Mouse (Mus musculus): Measurements from ENCODE around the gene Casd1. TPM values are rescaled to one million over a fixed set of nuclear protein-coding genes. Genes with fewer than 3 reads are reported as not detected.

The Casd1 gene
- 39.4 and 42.7 TPM in 2 replicates for polyA plus RNA-seq (2014; fragmentation: Nextera tagmentation; extraction: Ambion mirVana)

GRCm38 (mm10) chr6:4600658-4601296 is at the start of gene Casd1:
Gene Casd1 (plus strand): TSS chr6:4600839.
- peak within 1 kb of the TSS; percentile 96 for H3K27ac ChIP-seq (replicated peaks; ENCODE audit: low read depth, low read length)
- no peaks in the 10 kb centered on the region for H3K27me3 ChIP-seq (replicated peaks; ENCODE audit: control insufficient read depth, insufficient read depth, low read length)
- 0% methylated on average over 13 of the region's 64 CpGs for WGBS
- no peaks in the 10 kb centered on the region for H3K36me3 ChIP-seq (ENCODE audit: control insufficient read depth, insufficient read depth, low read length)
- peak within 1 kb of the TSS; percentile 98 for H3K9ac ChIP-seq (ENCODE audit: low read depth, low read length)
- peak; percentile 91 for ATAC-seq (ENCODE audit: low read depth)
- peak within 1 kb of the TSS; percentile 91 for H3K4me2 ChIP-seq (ENCODE audit: low read depth, low read length)
- H3K4me3 ChIP-seq (ENCODE audit: low read depth, low read length) = peak within 1 kb of the TSS; percentile 80
- H3K4me1 ChIP-seq (ENCODE audit: control insufficient read depth, insufficient read depth, low read length) = peaks cover 29% of the 10 kb centered on the region
- peak; percentile 88 for DNase-seq (ENCODE audit: low spot score)
- no peaks in the 10 kb centered on the region for H3K9me3 ChIP-seq (ENCODE audit: control insufficient read depth, low read length)

- no peak for DNase-seq (ENCODE audit: low spot score)
- ATAC-seq (ENCODE audit: low read depth) = no peak; the same call in 1 of the 2 replicates
- Histone ChIP-seq H3K27ac (replicated peaks; ENCODE audit: low read depth, low read length) (no peak overlapping the region), H3K4me1 (ENCODE audit: control insufficient read depth, insufficient read depth, low read length) (0 out of 2 replicates have a peak, but pooled peaks cover 7% of the 10 kb centered on the region), H3K36me3 (ENCODE audit: control insufficient read depth, insufficient read depth, low read length) (no peaks in the 10 kb centered on the region), H3K27me3 (replicated peaks; ENCODE audit: control insufficient read depth, insufficient read depth, low read length) (no peaks in the 10 kb centered on the region), H3K4me3 (ENCODE audit: low read depth, low read length) (no peak overlapping the region), H3K9me3 (ENCODE audit: control insufficient read depth, low read length) (no peaks in the 10 kb centered on the region), H3K4me2 (ENCODE audit: low read depth, low read length) (no peak overlapping the region), H3K9ac (ENCODE audit: low read depth, low read length) (no peak overlapping the region)
- 58% methylated on average over 6 of the region's 6 CpGs for WGBS
Observed at GRCm38 (mm10) chr6:4555366-4555765, 45.3 kb upstream of the Casd1 start.

GRCm38 (mm10) chr6:4557086-4557485 is 43.6 kb upstream of the Casd1 start:
- Histone ChIP-seq H3K4me2 (ENCODE audit: low read depth, low read length) (no peak overlapping the region), H3K36me3 (ENCODE audit: control insufficient read depth, insufficient read depth, low read length) (no peaks in the 10 kb centered on the region), H3K27ac (replicated peaks; ENCODE audit: low read depth, low read length) (no peak overlapping the region), H3K27me3 (replicated peaks; ENCODE audit: control insufficient read depth, insufficient read depth, low read length) (no peaks in the 10 kb centered on the region), H3K9me3 (ENCODE audit: control insufficient read depth, low read length) (no peaks in the 10 kb centered on the region), H3K4me3 (ENCODE audit: low read depth, low read length) (no peak overlapping the region), H3K9ac (ENCODE audit: low read depth, low read length) (no peak overlapping the region), H3K4me1 (ENCODE audit: control insufficient read depth, insufficient read depth, low read length) (peaks cover 14% of the 10 kb centered on the region; the same call in 1 of the 2 replicates)
- DNase-seq (ENCODE audit: low spot score) (no peak), ATAC-seq (ENCODE audit: low read depth) (no peak)
- WGBS = 41% methylated on average over 8 of the region's 8 CpGs

DNA sequence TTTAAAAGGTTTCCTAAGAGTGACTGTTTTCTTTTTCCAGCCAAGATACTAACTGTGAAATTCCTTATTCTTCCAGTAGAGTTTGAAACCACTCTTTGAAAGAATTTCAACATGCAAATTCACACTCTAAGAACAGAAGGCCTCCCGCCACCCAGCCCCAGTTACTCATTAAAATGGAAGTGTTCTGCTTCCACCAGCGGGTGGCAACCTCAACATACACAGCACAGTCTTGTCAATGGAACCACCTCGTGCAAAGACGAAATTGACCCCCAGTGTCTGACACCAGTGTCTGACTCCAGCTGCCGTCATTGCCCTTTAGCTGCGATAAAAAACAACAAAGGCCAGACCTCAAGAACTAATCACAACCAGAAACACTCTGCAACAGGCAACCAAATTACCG is 43.0 kb upstream of the Casd1 start:
- Histone ChIP-seq H3K4me2 (ENCODE audit: low read depth, low read length) (0 out of 2 replicates have a peak overlapping the region, but pooled peaks have one; percentile 14), H3K4me1 (ENCODE audit: control insufficient read depth, insufficient read depth, low read length) (peaks cover 14% of the 10 kb centered on the region; the same call in 1 of the 2 replicates), H3K9ac (ENCODE audit: low read depth, low read length) (no peak overlapping the region), H3K9me3 (ENCODE audit: control insufficient read depth, low read length) (no peaks in the 10 kb centered on the region), H3K27me3 (replicated peaks; ENCODE audit: control insufficient read depth, insufficient read depth, low read length) (no peaks in the 10 kb centered on the region), H3K36me3 (ENCODE audit: control insufficient read depth, insufficient read depth, low read length) (no peaks in the 10 kb centered on the region), H3K27ac (replicated peaks; ENCODE audit: low read depth, low read length) (no peak overlapping the region), H3K4me3 (ENCODE audit: low read depth, low read length) (no peak overlapping the region)
- peak; percentile 83 for DNase-seq (ENCODE audit: low spot score)
- ATAC-seq (ENCODE audit: low read depth) = peak; percentile 45; the same call in 1 of the 2 replicates
- WGBS = 13% methylated on average over 7 of the region's 7 CpGs

DNA sequence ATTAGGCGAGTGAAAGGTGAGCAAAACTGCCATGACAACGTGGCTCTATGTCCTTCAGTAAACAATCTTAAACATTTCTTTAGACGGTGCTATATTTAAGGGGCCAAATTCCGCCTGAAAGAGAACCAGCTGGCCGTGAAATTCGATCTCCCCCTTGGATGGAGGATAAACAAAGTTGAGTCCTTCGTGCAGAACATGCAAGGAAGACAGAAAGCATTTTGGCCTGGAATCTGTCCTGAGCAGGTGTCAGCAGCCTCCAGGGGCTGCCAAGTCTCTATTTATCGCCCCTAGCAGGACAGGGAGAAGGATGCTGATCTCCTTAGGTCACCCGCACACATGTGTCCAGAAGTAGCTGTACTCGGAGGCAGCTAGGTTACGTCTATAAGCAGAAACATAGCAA is 39.5 kb upstream of the Casd1 start:
- Histone ChIP-seq H3K4me3 (ENCODE audit: low read depth, low read length) (no peak overlapping the region), H3K36me3 (ENCODE audit: control insufficient read depth, insufficient read depth, low read length) (no peaks in the 10 kb centered on the region), H3K9ac (ENCODE audit: low read depth, low read length) (no peak overlapping the region; the same call in 1 of the 2 replicates), H3K4me1 (ENCODE audit: control insufficient read depth, insufficient read depth, low read length) (peaks cover 14% of the 10 kb centered on the region; the same call in 1 of the 2 replicates), H3K27me3 (replicated peaks; ENCODE audit: control insufficient read depth, insufficient read depth, low read length) (no peaks in the 10 kb centered on the region), H3K4me2 (ENCODE audit: low read depth, low read length) (peak overlapping the region; percentile 24; the same call in 1 of the 2 replicates), H3K27ac (replicated peaks; ENCODE audit: low read depth, low read length) (peak overlapping the region; percentile 68), H3K9me3 (ENCODE audit: control insufficient read depth, low read length) (no peaks in the 10 kb centered on the region)
- ATAC-seq (ENCODE audit: low read depth) (peak; percentile 80), DNase-seq (ENCODE audit: low spot score) (peak; percentile 86)
- WGBS = 13% methylated on average over 11 of the region's 11 CpGs

- no peak overlapping the region for H3K4me3 ChIP-seq (ENCODE audit: low read depth, low read length)
- H3K27me3 ChIP-seq (replicated peaks; ENCODE audit: control insufficient read depth, insufficient read depth, low read length) = no peaks in the 10 kb centered on the region
- no peaks in the 10 kb centered on the region for H3K9me3 ChIP-seq (ENCODE audit: control insufficient read depth, low read length)
- ATAC-seq (ENCODE audit: low read depth) (peak; percentile 58; the same call in 1 of the 2 replicates), DNase-seq (ENCODE audit: low spot score) (no peak)
- no peaks in the 10 kb centered on the region for H3K36me3 ChIP-seq (ENCODE audit: control insufficient read depth, insufficient read depth, low read length)
- peaks cover 14% of the 10 kb centered on the region; the same call in 1 of the 2 replicates for H3K4me1 ChIP-seq (ENCODE audit: control insufficient read depth, insufficient read depth, low read length)
- 0 out of 2 replicates have a peak overlapping the region, but pooled peaks have one; percentile 25 for H3K9ac ChIP-seq (ENCODE audit: low read depth, low read length)
- H3K4me2 ChIP-seq (ENCODE audit: low read depth, low read length) = peak overlapping the region; percentile 24; the same call in 1 of the 2 replicates
- H3K27ac ChIP-seq (replicated peaks; ENCODE audit: low read depth, low read length) = peak overlapping the region; percentile 68
Observed at GRCm38 (mm10) chr6:4561621-4562020, 39.0 kb upstream of the Casd1 start.

DNA sequence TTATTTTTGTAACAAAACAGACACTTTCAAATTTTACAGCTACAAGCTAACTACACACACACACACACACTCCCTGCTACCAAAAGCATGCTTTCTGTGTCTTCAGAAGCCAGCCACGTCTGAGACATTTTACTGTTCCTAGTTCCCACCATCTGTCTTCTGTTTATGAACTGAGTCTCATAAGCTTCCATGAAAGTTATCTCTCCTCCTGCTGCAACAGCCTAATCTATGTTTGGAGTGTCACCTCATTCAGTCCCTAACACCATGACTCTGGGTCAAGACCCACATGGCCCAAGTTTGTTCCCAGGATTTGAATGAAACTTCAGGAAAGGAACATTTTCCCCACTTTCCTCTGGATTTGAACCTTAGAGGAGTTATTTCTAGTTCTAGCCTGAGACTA is 38.2 kb upstream of the Casd1 start:
- Histone ChIP-seq H3K4me1 (ENCODE audit: control insufficient read depth, insufficient read depth, low read length) (peaks cover 14% of the 10 kb centered on the region; the same call in 1 of the 2 replicates), H3K27ac (replicated peaks; ENCODE audit: low read depth, low read length) (no peak overlapping the region), H3K4me2 (ENCODE audit: low read depth, low read length) (no peak overlapping the region), H3K9me3 (ENCODE audit: control insufficient read depth, low read length) (no peaks in the 10 kb centered on the region), H3K36me3 (ENCODE audit: control insufficient read depth, insufficient read depth, low read length) (no peaks in the 10 kb centered on the region), H3K9ac (ENCODE audit: low read depth, low read length) (no peak overlapping the region), H3K27me3 (replicated peaks; ENCODE audit: control insufficient read depth, insufficient read depth, low read length) (no peaks in the 10 kb centered on the region), H3K4me3 (ENCODE audit: low read depth, low read length) (no peak overlapping the region)
- ATAC-seq (ENCODE audit: low read depth) = no peak
- WGBS = 26% methylated on average over 1 of the region's 1 CpGs
- no peak for DNase-seq (ENCODE audit: low spot score)

DNA sequence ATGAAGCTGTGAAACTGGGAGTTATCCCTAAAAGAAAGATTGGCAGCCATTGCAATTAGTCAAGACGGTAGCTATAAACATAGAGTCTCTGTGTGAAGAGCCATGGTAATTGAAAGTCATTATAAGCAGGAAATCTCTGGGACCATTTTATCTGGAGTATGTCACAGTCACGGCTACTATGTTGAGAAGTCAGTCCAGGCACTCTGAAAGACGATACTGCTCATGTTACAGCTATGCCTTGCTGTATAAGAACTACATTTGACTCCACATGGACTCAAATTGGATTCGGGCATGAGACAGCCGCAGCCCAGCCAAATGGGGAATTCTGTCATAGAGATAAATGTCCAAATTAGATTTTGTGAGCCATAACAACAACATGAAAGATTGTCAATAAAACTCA is 37.2 kb upstream of the Casd1 start:
- Histone ChIP-seq H3K9me3 (ENCODE audit: control insufficient read depth, low read length) (no peaks in the 10 kb centered on the region), H3K4me1 (ENCODE audit: control insufficient read depth, insufficient read depth, low read length) (peaks cover 7% of the 10 kb centered on the region; the same call in 1 of the 2 replicates), H3K27ac (replicated peaks; ENCODE audit: low read depth, low read length) (no peak overlapping the region), H3K9ac (ENCODE audit: low read depth, low read length) (no peak overlapping the region), H3K4me2 (ENCODE audit: low read depth, low read length) (no peak overlapping the region), H3K27me3 (replicated peaks; ENCODE audit: control insufficient read depth, insufficient read depth, low read length) (no peaks in the 10 kb centered on the region), H3K36me3 (ENCODE audit: control insufficient read depth, insufficient read depth, low read length) (no peaks in the 10 kb centered on the region), H3K4me3 (ENCODE audit: low read depth, low read length) (no peak overlapping the region)
- 46% methylated on average over 5 of the region's 5 CpGs for WGBS
- peak; percentile 62 for ATAC-seq (ENCODE audit: low read depth)
- DNase-seq (ENCODE audit: low spot score) = peak; percentile 80

DNA sequence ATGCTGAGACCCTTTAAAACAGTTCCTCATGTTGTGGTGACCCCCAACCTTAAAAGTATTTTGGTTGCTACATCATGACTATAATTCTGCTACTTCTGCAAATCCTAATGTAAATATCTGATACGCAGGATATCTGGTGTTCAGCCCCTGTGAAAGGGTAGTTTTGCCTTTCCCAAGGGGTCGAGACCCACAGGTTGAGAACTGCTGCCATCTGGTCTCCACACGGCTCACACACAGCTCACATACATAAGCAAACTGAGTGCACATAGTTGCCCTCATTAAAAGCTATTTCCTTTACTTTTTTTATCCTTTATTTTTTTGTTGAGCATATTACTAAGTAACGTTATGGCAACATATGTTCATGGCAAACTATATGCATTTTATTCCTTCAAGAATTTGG is 30.2 kb upstream of the Casd1 start:
- DNase-seq (ENCODE audit: low spot score) = no peak
- no peaks in the 10 kb centered on the region for H3K9me3 ChIP-seq (ENCODE audit: control insufficient read depth, low read length)
- no peak overlapping the region for H3K4me3 ChIP-seq (ENCODE audit: low read depth, low read length)
- H3K4me2 ChIP-seq (ENCODE audit: low read depth, low read length) = no peak overlapping the region
- H3K27ac ChIP-seq (replicated peaks; ENCODE audit: low read depth, low read length) = no peak overlapping the region
- H3K36me3 ChIP-seq (ENCODE audit: control insufficient read depth, insufficient read depth, low read length) = no peaks in the 10 kb centered on the region
- H3K4me1 ChIP-seq (ENCODE audit: control insufficient read depth, insufficient read depth, low read length) = peaks cover 6% of the 10 kb centered on the region
- no peak for ATAC-seq (ENCODE audit: low read depth)
- 30% methylated on average over 4 of the region's 4 CpGs for WGBS
- no peak overlapping the region for H3K9ac ChIP-seq (ENCODE audit: low read depth, low read length)
- H3K27me3 ChIP-seq (replicated peaks; ENCODE audit: control insufficient read depth, insufficient read depth, low read length) = no peaks in the 10 kb centered on the region
